8 mouse cellular contexts compared by ENCODE assay signal in the genomic region with DNA sequence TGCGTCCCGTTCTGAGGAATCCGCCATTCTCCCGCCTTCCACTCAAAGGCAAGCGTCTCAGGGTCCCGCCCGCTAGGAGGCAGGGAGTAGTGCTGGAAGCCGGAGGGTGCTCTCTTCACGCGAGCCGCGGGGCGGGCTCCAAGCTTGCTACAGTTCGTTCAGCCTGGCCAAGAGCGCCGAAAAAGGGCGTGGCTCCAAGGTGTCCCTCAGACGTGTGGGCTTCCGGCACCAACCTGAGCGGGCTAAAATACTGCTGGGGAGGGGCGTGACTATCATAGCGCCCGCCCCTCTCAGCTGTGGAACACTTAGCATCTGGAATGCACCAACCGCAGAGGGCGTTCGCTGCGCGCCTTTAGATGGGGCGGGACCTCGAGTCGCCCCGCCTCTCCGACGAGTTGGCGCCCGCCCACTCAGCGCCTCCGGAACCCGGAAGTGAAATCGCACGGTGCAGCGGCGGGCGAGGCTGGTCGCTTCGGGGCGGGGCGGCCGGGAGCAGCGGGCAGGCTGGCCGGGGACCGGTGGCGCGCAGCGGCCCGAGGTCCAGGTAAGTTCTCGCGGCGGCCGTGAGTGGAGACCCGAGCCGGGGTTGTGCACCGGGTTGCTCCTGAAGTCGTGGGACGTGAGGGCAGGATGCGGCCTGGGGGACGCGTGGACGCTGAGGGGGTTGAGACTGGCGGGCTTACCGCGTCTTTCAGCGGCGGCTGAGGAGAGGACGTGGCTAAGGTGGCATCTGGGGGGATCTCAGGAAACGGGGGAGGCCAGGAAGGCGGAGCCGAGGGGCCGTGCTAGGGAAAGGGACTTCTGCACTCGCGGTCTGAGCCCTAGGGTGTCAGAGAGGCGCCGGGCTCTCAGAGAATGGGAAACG. TPM values are rescaled to one million over a fixed set of nuclear protein-coding genes. Genes with fewer than 3 reads are reported as not detected.
DNase-seq lines count a peak whose midpoint lies in the region; ATAC-seq lines count a peak whose summit lies in the region.

A gene (plus strand): TSS at position 429 of the 865 bp plus-strand sequence.
A gene (minus strand): TSS at position 649 of the 865 bp plus-strand sequence.

- peak within 1 kb of the TSS; percentile 75 for H3K4me2 ChIP-seq in lung, embryonic 16.5 days (ENCODE audit: low read depth, low read length)

- H3K9ac ChIP-seq in lung, embryonic 16.5 days (ENCODE audit: low read length) = peak within 1 kb of the TSS; percentile 82

- H3K36me3 ChIP-seq in lung, embryonic 16.5 days (ENCODE audit: control insufficient read depth, insufficient read depth, low read length) = no peaks in the 10 kb centered on the region

- peak within 1 kb of the TSS; percentile 90 for H3K27ac ChIP-seq in lung, embryonic 16.5 days (ENCODE audit: low read length)

- no peaks in the 10 kb centered on the region for H3K9me3 ChIP-seq in lung, embryonic 16.5 days (ENCODE audit: control insufficient read depth, low read length)

- no peaks in the 10 kb centered on the region for H3K27me3 ChIP-seq in lung, embryonic 16.5 days (ENCODE audit: control insufficient read depth, insufficient read depth, low read depth, low read length)

- peak; percentile 96 for DNase-seq in MEL-GATA-1-ER (ENCODE audit: extremely low read depth, low read depth)
- peak; percentile 92 for DNase-seq in cerebellum, adult 8-10 months
- DNase-seq in forelimb bud, embryonic 11.5 days (ENCODE audit: low read depth, low spot score) = peak; percentile 99
- peak; percentile 92 for DNase-seq in layer of hippocampus, adult 9-10 months (ENCODE audit: low spot score)
- peak; percentile 90 for DNase-seq in ovary, postnatal 10 days (ENCODE audit: low spot score)
- peak; percentile 97 to 98 for DNase-seq in thymus, postnatal 10 days (ENCODE audit: low spot score in 2 of 2)

- WGBS in lung, embryonic 16.5 days = under 1% methylated on average over 83 of the region's 84 CpGs

- H3K4me3 ChIP-seq in lung, embryonic 16.5 days (ENCODE audit: low read length) = peak within 1 kb of the TSS; percentile 87

- H3K4me1 ChIP-seq in lung, embryonic 16.5 days (replicated peaks; ENCODE audit: control insufficient read depth, insufficient read depth, low read length) = peaks cover 9% of the 10 kb centered on the region

- ATAC-seq in hematopoietic stem cell, adult 5-6 weeks (replicated peaks in 1 of 2; ENCODE audit: insufficient read depth in 1 of 2, low FRiP score in 2 of 2, low TSS enrichment in 1 of 2, low read depth in 1 of 2, poor library complexity in 2 of 2, severe bottlenecking in 2 of 2) = peak; percentile 93 to 95
- peak; percentile 97 for ATAC-seq in lung, embryonic 16.5 days (ENCODE audit: low read depth)

RNA-seq across cellular contexts. Expression of the first gene that starts in this region (rescaled TPM):
- total RNA-seq in hematopoietic stem cell, adult 5-6 weeks (2017) = 43.6 and 45.6 TPM in 2 replicates
- polyA plus RNA-seq in lung, embryonic 16.5 days (2015; fragmentation: Nextera tagmentation; extraction: Ambion mirVana) = 20.3 and 21.2 TPM in 2 replicates

RNA-seq across cellular contexts. Expression of the second gene that starts in this region (rescaled TPM):
- total RNA-seq in hematopoietic stem cell, adult 5-6 weeks (2017) = 45.8 and 54.6 TPM in 2 replicates
- 58.6 and 67.2 TPM in 2 replicates for polyA plus RNA-seq in lung, embryonic 16.5 days (2015; fragmentation: Nextera tagmentation; extraction: Ambion mirVana)

Comparison
In these comparisons a context has a peak if more than half of its experiments do, and no peak if none do; other contexts are left out.
1. Peak in every context shown above with its lines: DNase-seq, ATAC-seq, H3K4me3 ChIP-seq and H3K27ac ChIP-seq.